Mouse (Mus musculus): Measurements from ENCODE around the gene Rictor.
A peak's percentile ranks its signal among the peaks of the same experiment; 100 is the strongest.

Rictor gene

DNA sequence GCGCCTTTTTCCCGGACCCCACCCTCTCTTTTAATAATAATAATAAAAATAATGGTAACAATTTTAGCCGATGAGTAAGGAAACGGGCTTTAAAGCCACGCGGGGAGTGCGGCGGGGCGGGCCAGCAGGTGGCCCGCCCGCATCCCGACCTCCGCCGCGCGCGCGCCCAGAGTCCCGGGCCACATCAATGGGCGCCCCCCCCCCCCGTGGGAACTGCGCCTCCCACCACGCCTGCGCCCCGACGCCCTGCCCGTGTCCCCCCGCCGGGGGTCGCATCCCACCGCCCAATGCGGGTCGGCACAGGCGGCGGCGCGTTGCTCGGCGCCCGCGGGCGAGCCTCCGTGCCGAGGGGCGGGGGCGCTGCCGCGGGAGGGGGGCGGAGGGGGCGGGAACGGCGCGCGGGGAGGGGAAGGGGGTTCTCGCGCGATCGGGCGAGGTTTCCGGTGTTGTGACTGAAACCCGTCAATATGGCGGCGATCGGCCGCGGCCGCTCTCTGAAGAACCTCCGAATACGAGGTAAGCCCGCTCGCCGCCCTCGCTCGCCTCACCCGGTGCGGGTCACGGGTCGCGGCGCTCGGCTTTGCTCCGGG is at the start of gene Rictor:
Rictor (plus strand) TSS at position 444 of the 590 bp plus-strand sequence.
- peak; percentile 77 for DNase-seq (ENCODE audit: low read depth, low spot score)

DNA sequence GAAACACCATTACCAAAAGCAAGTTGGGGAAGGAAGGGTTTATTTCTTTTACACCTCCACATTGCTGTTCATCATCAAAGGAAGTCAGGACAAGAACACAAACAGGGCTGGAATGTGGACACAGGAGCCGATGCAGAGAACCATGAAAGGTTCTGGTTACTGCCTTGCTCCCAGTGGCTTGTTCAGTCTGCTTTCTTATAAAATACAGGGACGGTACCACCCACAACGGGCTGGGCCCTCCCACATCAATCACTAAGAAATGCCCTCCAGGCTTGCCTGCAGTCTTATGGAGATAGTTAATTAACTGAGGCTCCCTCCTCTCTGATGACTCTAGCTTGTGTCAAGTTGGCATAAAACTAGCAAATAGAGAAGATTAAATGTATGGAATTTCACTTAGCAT is 46.2 kb upstream of the Rictor start:
- DNase-seq (ENCODE audit: low read depth, low spot score): no peak

GRCm38 (mm10) chr15:6663991-6664390 is 44.2 kb upstream of the Rictor start:
- DNase-seq (ENCODE audit: low read depth, low spot score): no peak

DNA sequence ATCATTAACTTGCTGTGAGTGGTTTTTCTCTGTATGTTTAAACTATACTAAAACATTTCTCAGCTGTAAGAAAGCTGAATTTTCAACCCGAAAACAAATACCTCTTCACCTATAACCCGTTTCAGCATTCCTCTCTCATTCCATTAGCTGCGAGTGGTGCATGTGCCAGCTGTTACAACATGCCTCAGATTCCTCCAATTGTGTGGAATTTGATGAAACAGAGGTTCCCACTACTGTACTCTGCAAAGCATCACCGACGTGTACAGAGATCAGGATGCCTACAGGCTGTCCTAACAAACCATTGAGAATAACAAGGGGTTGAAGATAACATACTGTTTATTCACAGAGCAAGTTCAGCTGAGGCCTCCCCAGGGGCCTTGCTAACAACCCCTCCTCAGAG is 42.1 kb upstream of the Rictor start:
- no peak for DNase-seq (ENCODE audit: low read depth, low spot score)

GRCm38 (mm10) chr15:6668793-6669437 is 39.3 kb upstream of the Rictor start:
- no peak for DNase-seq (ENCODE audit: low read depth, low spot score)

- DNase-seq (ENCODE audit: low read depth, low spot score): no peak
Observed at GRCm38 (mm10) chr15:6678479-6678878, 29.7 kb upstream of the Rictor start.

GRCm38 (mm10) chr15:6702164-6702563 is 6.0 kb upstream of the Rictor start:
- no peak for DNase-seq (ENCODE audit: low read depth, low spot score)

GRCm38 (mm10) chr15:6705351-6705901 is 2.8 kb upstream of the Rictor start:
- DNase-seq (ENCODE audit: low read depth, low spot score): no peak

GRCm38 (mm10) chr15:6707551-6707935 is 636 bp upstream of the Rictor start:
- DNase-seq (ENCODE audit: low read depth, low spot score): peak; percentile 62

DNA sequence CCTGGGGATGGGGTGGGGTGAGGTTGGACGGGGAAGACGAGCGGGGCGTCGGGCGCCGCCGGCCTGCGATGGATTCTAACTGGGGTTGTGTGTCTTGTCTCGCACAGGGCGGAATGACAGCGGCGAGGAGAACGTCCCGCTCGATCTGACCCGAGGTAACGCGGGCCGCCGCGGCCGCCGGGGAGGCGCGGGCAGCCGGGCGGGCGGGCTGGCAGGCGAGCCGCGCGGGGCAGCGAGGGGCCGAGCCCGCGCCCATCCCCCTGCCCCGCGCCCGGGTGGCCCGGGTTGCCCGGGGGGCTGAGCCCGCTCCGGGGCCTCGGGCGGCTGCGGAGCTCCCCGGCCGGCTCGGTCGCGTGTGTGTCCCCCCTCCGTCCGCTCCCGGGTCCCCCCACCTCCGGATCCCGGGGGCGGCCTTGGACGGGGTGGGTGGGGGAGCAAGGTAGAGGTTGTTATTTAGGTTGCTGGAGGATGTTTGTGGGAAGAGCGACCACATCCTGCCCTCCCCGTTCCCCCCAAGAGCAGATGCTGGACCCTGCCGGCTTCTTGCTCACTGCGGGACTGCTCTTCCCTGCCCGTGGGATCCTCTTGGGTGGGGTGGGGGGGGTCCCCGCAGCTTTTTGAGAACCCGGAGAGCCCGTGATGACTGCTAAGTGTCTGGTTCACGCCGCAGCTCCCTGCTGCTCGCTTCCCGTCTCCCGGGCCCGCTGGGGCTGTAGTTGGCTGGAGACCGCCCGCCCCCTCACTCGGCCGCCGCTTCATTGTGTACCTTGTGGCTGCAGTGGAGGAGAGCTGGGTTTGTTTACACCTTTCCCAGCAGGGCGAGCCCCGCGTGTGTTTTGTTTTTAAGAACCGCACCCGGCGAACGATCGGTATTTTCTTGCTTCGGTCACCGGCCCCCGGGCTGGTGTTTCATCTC is 605 bp downstream of the Rictor start:
- no peak for DNase-seq (ENCODE audit: low read depth, low spot score)

DNA sequence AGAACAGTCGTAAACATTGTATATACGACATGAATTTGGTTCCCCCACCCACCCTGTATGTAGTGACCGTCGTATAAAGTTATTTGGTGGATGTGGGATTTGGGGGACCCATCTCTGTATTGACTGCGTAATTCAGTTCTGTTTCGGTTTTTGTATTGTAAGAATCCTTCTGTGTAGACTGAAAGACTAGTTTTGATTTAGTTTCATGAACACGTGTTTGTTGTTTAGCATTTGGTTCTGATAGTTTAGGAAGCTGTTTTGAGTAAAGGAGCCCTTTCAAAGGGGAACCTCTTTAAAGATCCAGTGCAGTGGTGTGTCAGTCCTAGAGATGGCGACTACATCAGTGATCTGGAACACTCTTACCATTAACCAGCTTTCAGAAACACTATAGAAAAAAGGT is 1.4 kb downstream of the Rictor start:
- DNase-seq (ENCODE audit: low read depth, low spot score): no peak

DNA sequence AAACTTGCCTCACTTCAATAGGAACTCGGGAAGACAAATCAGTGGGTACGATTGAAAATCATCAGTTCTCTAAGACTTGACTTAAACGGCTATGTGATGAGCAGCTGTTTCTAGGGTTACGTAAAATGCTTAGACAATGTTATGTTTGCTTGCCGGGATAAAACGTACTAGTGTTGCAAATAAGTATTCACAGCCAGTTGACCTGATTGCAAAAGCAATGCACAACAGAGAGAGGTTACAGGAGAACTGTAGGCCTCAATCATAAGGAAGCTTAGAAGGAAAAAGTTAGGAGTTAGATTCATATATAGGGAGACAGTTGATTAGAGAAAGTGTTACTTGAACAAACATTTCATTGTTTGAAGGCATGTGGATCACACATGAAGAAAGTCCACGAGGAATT is 2.2 kb downstream of the Rictor start:
- no peak for DNase-seq (ENCODE audit: low read depth, low spot score)

DNA sequence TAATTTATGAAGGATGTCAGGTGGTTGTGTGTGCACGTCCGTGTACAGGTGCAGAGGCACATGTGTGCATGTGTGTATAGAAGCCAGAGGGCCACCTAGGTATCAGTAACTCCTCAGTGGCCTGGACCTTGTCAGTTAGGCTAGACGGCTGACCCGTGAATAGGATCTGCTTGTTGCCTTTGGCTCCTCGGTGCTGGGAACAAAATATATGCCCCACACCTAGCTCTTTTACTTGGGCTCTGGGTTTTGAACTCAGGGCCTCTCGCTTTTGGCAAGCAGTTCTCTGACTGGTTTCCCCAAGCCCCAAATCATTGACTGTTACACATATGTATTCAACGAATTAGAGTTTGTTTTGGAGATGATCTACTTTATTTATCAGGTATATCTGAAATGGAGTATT is 3.0 kb downstream of the Rictor start:
- DNase-seq (ENCODE audit: low read depth, low spot score): no peak

DNA sequence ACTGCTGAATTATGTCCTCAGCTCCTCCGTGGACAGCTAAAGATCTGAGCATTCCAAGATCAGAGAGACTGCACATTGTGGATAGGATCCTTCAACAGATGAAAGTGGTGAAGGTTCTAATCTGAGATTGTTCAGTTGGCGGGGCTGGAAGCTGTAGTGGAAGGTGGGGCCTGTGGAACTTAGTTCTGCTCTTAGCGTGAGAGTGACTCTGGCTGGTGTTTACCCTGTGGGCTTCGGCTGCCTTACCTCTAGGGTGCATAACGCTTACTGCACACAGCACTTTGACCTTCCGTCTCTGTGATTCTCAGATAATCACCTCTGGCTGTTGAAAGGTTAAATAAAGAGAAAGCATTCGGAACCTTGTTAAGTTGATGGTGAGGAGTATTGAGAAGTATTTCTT is 6.6 kb downstream of the Rictor start:
- no peak for DNase-seq (ENCODE audit: low read depth, low spot score)

DNA sequence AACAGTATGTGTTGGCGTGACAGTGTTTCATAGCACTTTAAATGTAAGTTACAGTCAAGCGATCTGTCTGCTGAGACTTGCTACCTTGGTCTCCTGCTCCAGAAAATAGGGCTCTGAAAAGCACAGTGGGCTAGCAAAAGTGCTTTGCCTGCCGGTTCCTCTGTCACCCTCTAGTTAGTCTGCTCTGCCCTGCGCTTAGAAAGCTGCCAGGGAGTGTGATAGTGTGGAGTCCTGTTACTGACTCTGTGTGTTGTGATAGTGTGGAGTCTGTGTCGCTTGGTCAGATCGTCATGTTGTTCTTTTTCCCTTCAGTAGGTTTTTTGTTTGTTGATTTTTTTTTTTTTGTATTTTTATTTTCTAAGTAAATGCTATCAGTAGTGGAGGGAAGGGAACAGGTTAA is 7.1 kb downstream of the Rictor start:
- DNase-seq (ENCODE audit: low read depth, low spot score): no peak

- no peak for DNase-seq (ENCODE audit: low read depth, low spot score)
Observed at GRCm38 (mm10) chr15:6721385-6721784, 13.2 kb downstream of the Rictor start.

DNA sequence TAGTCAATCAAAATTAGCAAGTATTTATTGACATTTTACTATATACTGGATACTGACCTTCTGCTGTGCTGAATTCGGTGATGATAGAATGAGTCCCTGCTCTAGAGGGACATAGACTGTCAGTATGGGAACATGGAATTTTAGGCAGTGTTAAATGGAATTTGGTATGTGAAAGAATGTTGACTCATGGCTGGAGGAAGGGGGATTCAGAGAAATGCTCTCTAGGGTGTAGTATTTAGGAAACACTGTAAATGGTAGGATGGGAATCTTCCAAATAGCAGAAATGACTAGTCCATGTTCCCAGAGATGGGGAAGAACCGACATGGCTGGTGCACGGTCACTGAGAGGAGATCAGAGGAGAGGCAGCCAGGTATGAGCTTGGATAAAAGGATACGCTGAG is 13.6 kb downstream of the Rictor start:
- no peak for DNase-seq (ENCODE audit: low read depth, low spot score)

DNA sequence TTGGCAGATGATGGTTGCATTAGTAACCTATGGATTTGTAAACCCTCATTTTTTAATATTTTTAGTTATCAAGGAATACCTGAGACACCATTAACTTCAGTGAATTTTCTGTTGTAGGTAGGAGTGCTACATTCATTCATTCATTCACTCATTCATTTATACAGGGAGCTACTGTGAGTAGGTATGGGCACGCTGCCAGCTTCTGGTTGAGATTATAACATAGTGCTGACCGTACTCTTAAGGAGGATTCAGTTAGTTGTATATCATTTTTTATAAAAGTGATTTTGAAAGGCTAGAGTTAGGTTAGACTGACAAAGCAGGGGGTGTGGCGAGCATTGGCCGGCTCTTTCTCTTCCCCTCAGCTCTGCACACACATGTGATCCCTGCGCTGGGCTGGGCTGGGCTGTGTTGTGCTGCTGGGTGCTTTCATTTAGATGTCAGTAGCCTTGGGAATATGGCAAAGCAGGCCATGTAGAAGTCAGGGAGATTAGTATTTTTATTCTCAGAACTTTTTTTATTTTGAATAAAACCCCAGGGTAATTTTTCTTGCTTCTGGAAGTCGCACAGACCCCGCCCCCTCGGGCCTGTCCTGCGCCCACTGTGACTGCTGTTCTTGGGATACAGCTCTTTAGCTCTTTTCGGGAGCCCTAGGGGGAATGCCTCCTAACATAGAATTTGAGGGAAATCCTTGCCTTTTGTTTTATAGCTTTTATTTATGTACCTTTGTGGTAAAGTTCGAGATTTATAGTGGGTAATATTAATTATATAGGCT is 14.4 kb downstream of the Rictor start:
- no peak for DNase-seq (ENCODE audit: low read depth, low spot score)

GRCm38 (mm10) chr15:6723338-6723737 is 15.2 kb downstream of the Rictor start:
- DNase-seq (ENCODE audit: low read depth, low spot score): no peak

- DNase-seq (ENCODE audit: low read depth, low spot score): no peak
Observed at GRCm38 (mm10) chr15:6724442-6724841, 16.3 kb downstream of the Rictor start.

DNA sequence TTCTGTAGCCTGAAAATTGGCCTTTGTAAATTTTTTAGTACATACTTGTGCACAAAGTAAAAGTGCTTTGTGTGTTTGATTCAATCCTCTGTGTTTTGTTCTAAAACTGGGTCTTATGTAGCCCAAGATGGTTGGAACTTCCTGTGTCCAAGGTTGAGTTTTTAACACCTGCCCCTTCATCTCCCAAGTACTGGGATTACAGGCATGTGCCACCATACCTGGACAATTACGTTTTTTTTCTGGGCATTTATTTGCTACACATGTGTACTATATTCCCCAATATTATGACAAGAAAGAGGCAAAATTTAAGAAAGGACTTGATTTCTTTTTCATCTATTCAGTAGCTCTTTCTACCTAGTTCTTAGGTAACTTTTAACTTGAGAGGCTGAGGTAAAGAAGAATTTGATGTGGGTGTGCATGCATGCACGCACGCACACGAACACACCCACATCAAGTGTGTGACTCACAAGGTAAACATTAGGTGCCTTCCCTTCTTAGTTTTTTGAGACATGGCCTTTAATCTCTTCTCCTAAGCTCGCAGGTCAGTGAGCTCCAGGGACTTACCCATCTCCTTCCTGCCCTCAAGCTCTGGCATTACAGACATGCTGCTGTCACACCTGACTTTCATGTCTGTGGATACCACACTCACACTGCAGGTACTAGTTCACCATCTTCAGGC is 18.1 kb downstream of the Rictor start:
- DNase-seq (ENCODE audit: low read depth, low spot score): no peak
